Mouse (Mus musculus) limb, embryonic 15.5 days (tissue): ENCODE results near the gene Srf. TPM values are rescaled to one million over a fixed set of nuclear protein-coding genes. Genes with fewer than 3 reads are reported as not detected.

ENCODE experiments used
- ATAC-seq: fragments of 200-750 bp; cut with Nextera tagmentation; 2 replicates; pipeline ENCODE4 v1.8.0; 2017; ENCODE audit warnings: low read depth, moderate TSS enrichment; ENCODE audit not compliant: insufficient number of reproducible peaks, low FRiP score, low TSS enrichment
- H3K27ac ChIP-seq: fragments of 300-500 bp; sonication (generic); 2 replicates; pipeline ENCODE4 v1.5.1; 2015; ENCODE audit warnings: moderate library complexity, mild to moderate bottlenecking, inconsistent platforms
- H3K27me3 ChIP-seq: fragments of 300-500 bp; sonication (generic); 2 replicates; pipeline ENCODE4 v1.6.1; 2015; ENCODE audit warnings: inconsistent platforms
- H3K36me3 ChIP-seq: fragments of 300-500 bp; sonication (generic); 2 replicates; pipeline ENCODE4 v1.6.1; 2015; ENCODE audit warnings: inconsistent platforms
- H3K4me1 ChIP-seq: fragments of 300-500 bp; sonication (generic); 2 replicates; pipeline ENCODE4 v1.6.1; 2015; ENCODE audit warnings: inconsistent platforms
- H3K4me2 ChIP-seq: fragments of 300-500 bp; sonication (generic); 2 replicates; pipeline ENCODE4 v1.6.1; 2015; ENCODE audit warnings: mild to moderate bottlenecking, inconsistent platforms
- H3K4me3 ChIP-seq: fragments of 300-500 bp; sonication (generic); 2 replicates; pipeline ENCODE4 v1.5.1; 2015; ENCODE audit warnings: mild to moderate bottlenecking, inconsistent platforms
- H3K9ac ChIP-seq: fragments of 300-500 bp; sonication (generic); 2 replicates; pipeline ENCODE4 v1.6.1; 2015; ENCODE audit warnings: inconsistent platforms
- H3K9me3 ChIP-seq: fragments of 300-500 bp; sonication (generic); 2 replicates; pipeline ENCODE4 v1.6.1; 2016; ENCODE audit warnings: inconsistent platforms
- WGBS: fragments of 180-500 bp; shearing (Covaris S2); methylation state at CpG from one replicate; pipeline ENCODE4 v1.1.7; 2015; 5-methylcytosine and 5-hydroxymethylcytosine counted together
- polyA plus RNA-seq: library from polyadenylated mRNA; unstranded; fragments of >200 nt; fragmentation: Nextera tagmentation; extraction: Ambion mirVana; gene quantifications from 2 replicates; pipeline ENCODE4 v1.2.1, GENCODE M21; 2015

Srf gene
- 6.4 and 7.1 TPM in 2 replicates for polyA plus RNA-seq

DNA sequence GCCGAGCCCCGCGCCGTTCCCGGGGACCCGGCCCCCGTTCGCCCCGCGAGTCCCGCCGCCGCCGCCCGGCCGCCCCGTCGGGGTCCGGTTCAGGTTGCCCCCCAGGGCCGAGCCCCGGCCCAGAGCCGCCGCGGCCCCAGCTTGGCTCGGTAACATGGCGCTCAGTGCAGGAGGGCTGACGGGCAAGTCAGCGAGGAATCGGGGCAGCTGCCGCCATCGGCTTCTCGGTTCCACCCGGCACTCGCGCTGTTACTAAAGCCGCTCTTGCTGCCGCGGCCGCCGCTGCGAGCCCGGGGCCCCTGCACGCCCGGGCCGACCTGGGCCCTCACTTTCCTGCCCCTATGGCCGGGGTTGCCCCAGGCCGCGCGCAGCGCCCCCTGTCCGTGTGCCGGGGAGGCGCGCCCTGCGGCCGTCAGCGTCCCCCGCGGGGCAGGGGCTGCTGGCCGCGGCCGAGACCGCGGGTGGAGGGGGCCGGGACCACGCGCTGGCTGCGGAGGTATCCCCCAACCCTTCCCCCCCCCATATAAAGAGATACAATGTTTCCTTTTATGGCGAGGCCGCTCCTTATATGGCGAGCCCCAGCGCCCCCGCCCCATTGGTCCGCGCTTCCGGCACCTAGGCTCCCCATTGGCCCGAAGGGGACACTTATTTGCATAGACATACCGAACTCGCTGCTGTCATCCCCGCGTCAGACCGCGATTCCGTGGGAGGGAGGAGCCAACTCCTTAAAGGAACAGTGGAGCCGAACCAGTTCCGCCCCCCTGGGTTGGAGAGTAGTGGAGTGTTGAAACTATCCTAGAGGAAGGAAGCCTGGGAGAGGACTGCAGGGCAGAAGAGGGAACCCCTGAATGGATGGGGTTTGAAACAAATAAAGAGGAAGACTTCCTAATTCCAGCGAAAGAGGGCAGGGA lies at the start of gene Srf:
TSS of gene Srf (minus strand) at position 503 of the 911 bp plus-strand sequence.
- ATAC-seq = peak; percentile 93
- H3K4me3 ChIP-seq = peak within 1 kb of the TSS; percentile 98
- H3K36me3 ChIP-seq = peaks cover 11% of the 10 kb centered on the region
- peak within 1 kb of the TSS; percentile 93 for H3K9ac ChIP-seq
- peaks cover 41% of the 10 kb centered on the region for H3K4me1 ChIP-seq
- peak within 1 kb of the TSS; percentile 87 for H3K4me2 ChIP-seq
- no peaks in the 10 kb centered on the region for H3K9me3 ChIP-seq
- H3K27ac ChIP-seq = peak within 1 kb of the TSS; percentile 92
- H3K27me3 ChIP-seq = no peaks in the 10 kb centered on the region
- WGBS = under 1% methylated on average over 83 of the region's 87 CpGs

DNA sequence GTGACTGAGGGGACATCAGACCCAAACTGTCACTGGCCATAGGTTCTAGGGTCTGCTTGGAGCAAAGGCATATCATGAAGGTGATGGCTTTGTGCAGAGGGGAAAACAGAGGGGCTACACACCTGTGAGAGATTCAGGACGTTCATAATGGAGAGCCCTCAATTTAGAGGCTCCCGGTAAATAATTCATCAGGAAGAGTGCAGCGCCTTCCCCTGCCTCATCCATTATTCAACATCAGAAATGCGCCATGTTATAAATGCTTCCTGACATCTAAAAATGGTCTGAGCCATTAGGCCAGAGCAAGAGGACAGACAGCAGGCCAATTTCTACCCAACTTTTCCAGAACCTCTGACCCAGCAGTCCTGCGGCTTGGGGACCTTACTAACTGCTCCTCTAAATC lies 49.2 kb upstream of the Srf start:
- ATAC-seq = no peak
- 77% methylated on average over 5 of the region's 5 CpGs for WGBS
- H3K27ac ChIP-seq = 0 out of 2 replicates have a peak overlapping the region, but pooled peaks have one; percentile 7

DNA sequence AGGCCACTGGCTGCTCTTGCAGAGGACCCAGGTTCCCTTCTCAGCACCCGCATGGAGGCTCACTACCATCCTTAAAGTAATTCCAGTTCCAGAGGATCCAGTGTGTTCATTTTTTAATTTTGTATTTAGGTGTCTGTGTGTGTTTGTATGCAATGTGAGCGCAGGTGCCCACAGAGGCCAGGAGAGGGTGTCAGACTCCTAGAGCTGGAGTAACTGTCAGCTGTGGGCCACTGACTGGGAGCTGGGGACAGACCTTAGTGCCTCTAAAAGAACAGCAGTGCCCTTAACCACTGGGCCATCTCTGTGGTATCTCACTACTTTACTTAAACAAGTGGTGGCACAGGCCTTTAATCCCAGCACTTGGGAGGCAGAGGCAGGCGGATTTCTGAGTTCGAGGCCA lies 47.3 kb upstream of the Srf start:
- no peak overlapping the region for H3K4me3 ChIP-seq
- peaks cover 26% of the 10 kb centered on the region for H3K4me1 ChIP-seq
- 0 out of 2 replicates have a peak, but pooled peaks cover 3% of the 10 kb centered on the region for H3K36me3 ChIP-seq
- H3K27me3 ChIP-seq = no peaks in the 10 kb centered on the region
- H3K27ac ChIP-seq = peak overlapping the region; percentile 4
- 91% methylated on average over 4 of the region's 4 CpGs for WGBS
- no peak overlapping the region for H3K9ac ChIP-seq
- no peaks in the 10 kb centered on the region for H3K9me3 ChIP-seq
- ATAC-seq = no peak
- H3K4me2 ChIP-seq = no peak overlapping the region

More for the DNA sequence above, 49.2 kb upstream of the Srf start:
- no peaks in the 10 kb centered on the region for H3K27me3 ChIP-seq
- no peaks in the 10 kb centered on the region for H3K9me3 ChIP-seq
- H3K9ac ChIP-seq = no peak overlapping the region
- H3K4me2 ChIP-seq = no peak overlapping the region
- no peaks in the 10 kb centered on the region for H3K36me3 ChIP-seq
- H3K4me3 ChIP-seq = no peak overlapping the region
- peaks cover 35% of the 10 kb centered on the region for H3K4me1 ChIP-seq

DNA sequence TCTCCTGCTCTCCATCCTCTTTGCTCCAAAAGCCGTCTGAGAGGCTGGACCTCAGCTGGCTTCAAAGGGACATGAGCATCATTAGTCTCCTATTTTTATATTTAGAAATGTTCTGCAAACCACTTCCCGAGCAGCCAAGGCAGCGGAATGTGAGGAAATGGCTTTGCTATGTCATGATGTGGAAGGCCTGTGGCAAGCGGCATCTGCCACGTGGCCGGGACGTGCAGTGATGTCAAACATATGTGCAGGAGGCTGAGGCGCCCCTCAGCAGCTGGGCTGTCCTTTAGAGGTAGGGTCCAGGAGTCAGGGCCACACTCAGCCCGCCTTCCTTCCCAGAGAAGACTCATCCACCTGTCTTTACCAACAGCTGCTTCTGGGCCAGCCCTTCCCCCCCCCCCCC lies 46.2 kb upstream of the Srf start:
- no peak overlapping the region for H3K4me3 ChIP-seq
- no peak overlapping the region for H3K9ac ChIP-seq
- H3K9me3 ChIP-seq = no peaks in the 10 kb centered on the region
- 0 out of 2 replicates have a peak, but pooled peaks have one; percentile 53 for ATAC-seq
- H3K4me1 ChIP-seq = peaks cover 26% of the 10 kb centered on the region
- H3K27ac ChIP-seq = peak overlapping the region; percentile 57
- H3K27me3 ChIP-seq = no peaks in the 10 kb centered on the region
- H3K4me2 ChIP-seq = no peak overlapping the region
- H3K36me3 ChIP-seq = peaks cover 12% of the 10 kb centered on the region; the same call in 1 of the 2 replicates
- WGBS = 38% methylated on average over 9 of the region's 9 CpGs

DNA sequence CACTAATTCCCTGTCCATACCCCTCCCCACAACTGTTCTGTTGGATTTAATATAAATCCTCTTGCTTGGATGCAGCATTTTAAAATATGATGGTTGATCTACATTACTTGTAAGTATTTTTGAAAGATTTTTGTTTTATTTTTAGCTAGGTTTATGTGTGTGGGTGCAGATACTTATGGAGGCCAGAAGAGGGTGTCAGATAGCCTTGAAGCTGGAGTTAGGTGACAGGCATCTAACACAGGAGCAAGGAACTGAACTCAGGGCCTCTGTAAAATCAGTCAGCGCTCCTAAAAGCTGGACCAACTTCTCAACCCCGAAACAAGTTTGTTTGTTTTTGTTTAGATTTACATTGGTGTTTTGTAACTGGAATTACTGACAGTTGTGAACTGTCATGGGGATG lies 44.6 kb upstream of the Srf start:
- H3K4me3 ChIP-seq = no peak overlapping the region
- no peak overlapping the region for H3K27ac ChIP-seq
- no peaks in the 10 kb centered on the region for H3K9me3 ChIP-seq
- no peak overlapping the region for H3K4me2 ChIP-seq
- H3K27me3 ChIP-seq = no peaks in the 10 kb centered on the region
- peaks cover 15% of the 10 kb centered on the region; the same call in 1 of the 2 replicates for H3K36me3 ChIP-seq
- H3K4me1 ChIP-seq = peaks cover 20% of the 10 kb centered on the region
- 93% methylated on average over 2 of the region's 2 CpGs for WGBS
- H3K9ac ChIP-seq = no peak overlapping the region
- no peak for ATAC-seq

GRCm38 (mm10) chr17:46598963-46599362 lies 43.0 kb upstream of the Srf start:
- Histone ChIP-seq H3K4me2 (no peak overlapping the region), H3K4me1 (peaks cover 25% of the 10 kb centered on the region), H3K4me3 (no peak overlapping the region), H3K9me3 (no peaks in the 10 kb centered on the region), H3K9ac (no peak overlapping the region), H3K27ac (no peak overlapping the region), H3K36me3 (peaks cover 15% of the 10 kb centered on the region; the same call in 1 of the 2 replicates), H3K27me3 (no peaks in the 10 kb centered on the region)
- no peak for ATAC-seq
- WGBS = 73% methylated on average over 4 of the region's 4 CpGs

GRCm38 (mm10) chr17:46597956-46598355 lies 42.0 kb upstream of the Srf start:
- WGBS = 86% methylated on average over 11 of the region's 11 CpGs
- no peak for ATAC-seq
- no peaks in the 10 kb centered on the region for H3K9me3 ChIP-seq
- H3K27me3 ChIP-seq = no peaks in the 10 kb centered on the region
- H3K27ac ChIP-seq = no peak overlapping the region
- no peak overlapping the region for H3K9ac ChIP-seq
- H3K4me3 ChIP-seq = no peak overlapping the region
- peaks cover 15% of the 10 kb centered on the region; the same call in 1 of the 2 replicates for H3K36me3 ChIP-seq
- H3K4me1 ChIP-seq = peaks cover 32% of the 10 kb centered on the region
- H3K4me2 ChIP-seq = no peak overlapping the region

GRCm38 (mm10) chr17:46595336-46595735 lies 39.4 kb upstream of the Srf start:
- Histone ChIP-seq H3K9ac (no peak overlapping the region), H3K4me2 (no peak overlapping the region), H3K4me3 (no peak overlapping the region), H3K4me1 (peaks cover 29% of the 10 kb centered on the region), H3K27me3 (no peaks in the 10 kb centered on the region), H3K27ac (peak overlapping the region; percentile 54), H3K9me3 (no peaks in the 10 kb centered on the region), H3K36me3 (peaks cover 29% of the 10 kb centered on the region; the same call in 1 of the 2 replicates)
- WGBS = 64% methylated on average over 6 of the region's 6 CpGs
- ATAC-seq = no peak

- H3K27me3 ChIP-seq = no peaks in the 10 kb centered on the region
- peaks cover 29% of the 10 kb centered on the region for H3K4me1 ChIP-seq
- WGBS = 13% methylated on average over 9 of the region's 9 CpGs
- H3K36me3 ChIP-seq = peaks cover 36% of the 10 kb centered on the region
- no peak overlapping the region for H3K4me3 ChIP-seq
- no peak overlapping the region for H3K9ac ChIP-seq
- no peaks in the 10 kb centered on the region for H3K9me3 ChIP-seq
- peak overlapping the region; percentile 10; the same call in 1 of the 2 replicates for H3K4me2 ChIP-seq
- peak overlapping the region; percentile 54 for H3K27ac ChIP-seq
- peak; percentile 40; the same call in 1 of the 2 replicates for ATAC-seq
Observed at GRCm38 (mm10) chr17:46594606-46595005, 38.6 kb upstream of the Srf start.

- no peak overlapping the region for H3K9ac ChIP-seq
- H3K27ac ChIP-seq = no peak overlapping the region
- 77% methylated on average over 4 of the region's 4 CpGs for WGBS
- ATAC-seq = no peak
- H3K27me3 ChIP-seq = no peaks in the 10 kb centered on the region
- H3K36me3 ChIP-seq = peaks cover 47% of the 10 kb centered on the region
- H3K4me1 ChIP-seq = peaks cover 29% of the 10 kb centered on the region
- H3K9me3 ChIP-seq = no peaks in the 10 kb centered on the region
- no peak overlapping the region for H3K4me3 ChIP-seq
- H3K4me2 ChIP-seq = no peak overlapping the region
Observed at GRCm38 (mm10) chr17:46593124-46593523, 37.1 kb upstream of the Srf start.

DNA sequence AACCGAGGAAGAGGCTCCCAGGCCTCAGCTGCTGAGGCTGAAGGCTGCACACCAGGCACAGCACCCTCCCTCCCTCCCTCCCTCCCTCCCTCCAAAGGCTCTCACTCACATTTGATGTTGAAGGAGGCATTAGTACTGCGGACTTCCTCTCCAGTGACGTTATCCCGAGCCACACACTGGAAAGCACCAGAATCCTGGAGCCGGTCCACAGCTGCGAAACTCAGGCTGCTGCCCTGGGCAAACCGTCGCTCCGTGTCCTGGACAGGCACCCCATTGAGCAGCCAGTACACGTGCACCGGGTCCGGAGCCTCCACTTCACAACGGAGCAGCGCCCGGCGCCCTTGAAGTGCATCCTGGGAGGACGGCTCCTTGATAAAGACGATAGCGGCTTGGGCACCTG lies 35.4 kb upstream of the Srf start:
- no peak for ATAC-seq
- Histone ChIP-seq H3K27me3 (no peaks in the 10 kb centered on the region), H3K4me1 (peaks cover 29% of the 10 kb centered on the region), H3K36me3 (peaks cover 52% of the 10 kb centered on the region), H3K9me3 (no peaks in the 10 kb centered on the region), H3K4me2 (no peak overlapping the region), H3K9ac (no peak overlapping the region), H3K4me3 (no peak overlapping the region), H3K27ac (no peak overlapping the region)
- 83% methylated on average over 19 of the region's 19 CpGs for WGBS

- Histone ChIP-seq H3K4me3 (no peak overlapping the region), H3K36me3 (peaks cover 61% of the 10 kb centered on the region), H3K27ac (no peak overlapping the region), H3K9me3 (no peaks in the 10 kb centered on the region), H3K27me3 (no peaks in the 10 kb centered on the region), H3K4me1 (peaks cover 26% of the 10 kb centered on the region), H3K9ac (no peak overlapping the region), H3K4me2 (no peak overlapping the region)
- WGBS = 93% methylated on average over 7 of the region's 7 CpGs
- no peak for ATAC-seq
Observed at GRCm38 (mm10) chr17:46590439-46590838, 34.5 kb upstream of the Srf start.
